Mouse (Mus musculus) effector memory CD4-positive, alpha-beta T cell, adult 5 months (primary cell): ENCODE measurements around the gene Esp18. TPM values are rescaled to one million over a fixed set of nuclear protein-coding genes. Genes with fewer than 3 reads are reported as not detected.

Experiments
- polyA plus RNA-seq: library from polyadenylated mRNA; unstranded; fragments of 100-300 nt; shearing (Covaris generic); gene quantifications from one replicate; pipeline ENCODE4 v1.2.1, GENCODE M21; 2017

The Esp18 gene
- not detected for polyA plus RNA-seq

DNA sequence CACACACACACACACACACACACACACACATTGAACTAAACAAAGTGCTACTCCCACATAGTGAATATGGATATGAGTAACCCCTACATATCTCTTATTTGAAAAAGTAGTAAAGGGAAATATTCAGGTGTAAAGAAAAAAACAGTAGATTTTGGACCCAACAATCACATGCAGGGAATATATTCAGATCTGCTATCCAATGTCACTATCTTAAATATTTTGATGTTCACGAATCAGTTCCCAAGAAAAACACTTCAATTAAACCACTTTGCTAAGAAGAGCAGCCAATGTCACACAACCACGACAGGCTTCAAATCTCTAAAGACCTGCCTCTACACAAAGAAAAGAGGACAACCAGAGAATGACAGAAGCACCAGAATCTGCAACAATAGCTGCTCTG is at the start of gene Esp18:
Gene Esp18, plus strand, starts transcription at position 301 of the 400 bp plus-strand sequence.

Other genes starting within 250 kb of the Esp18 start
- gene Esp16, start 129.8 kb downstream of the Esp18 start, polyA plus RNA-seq = not detected
- gene Esp15, start 234.6 kb downstream of the Esp18 start, polyA plus RNA-seq = not detected